Mouse (Mus musculus) midbrain, postnatal 0 days (tissue): Measurements from ENCODE around the gene Hdac5. TPM values are rescaled to one million over a fixed set of nuclear protein-coding genes. Genes with fewer than 3 reads are reported as not detected.
A peak's percentile ranks its signal among the peaks of the same experiment; 100 is the strongest.

ENCODE experiments used
- ATAC-seq: fragments of 200-750 bp; cut with Nextera tagmentation; 2 replicates; pipeline ENCODE4 v1.8.0; 2017; ENCODE audit warnings: moderate number of reproducible peaks, mild to moderate bottlenecking, moderate TSS enrichment, moderate library complexity; ENCODE audit not compliant: low FRiP score
- DNase-seq: peaks from one replicate; pipeline ENCODE4 v3.0.0-alpha.2; 2015; ENCODE audit warnings: low spot score
- H3K27ac ChIP-seq: fragments of 300-500 bp; sonication (generic); 2 replicates; pipeline ENCODE4 v1.5.1; 2014; ENCODE audit warnings: low read depth, mild to moderate bottlenecking, low read length, mixed read lengths
- H3K27me3 ChIP-seq: fragments of 300-500 bp; sonication (generic); 2 replicates; pipeline ENCODE4 v1.6.1; 2014; ENCODE audit warnings: low read length, control low read depth, mixed read lengths; ENCODE audit not compliant: insufficient read depth
- H3K36me3 ChIP-seq: fragments of 300-500 bp; sonication (generic); 2 replicates; pipeline ENCODE4 v1.6.1; 2014; ENCODE audit warnings: low read length, control low read depth, mixed read lengths; ENCODE audit not compliant: insufficient read depth
- H3K4me1 ChIP-seq: fragments of 300-500 bp; sonication (generic); 2 replicates; pipeline ENCODE4 v1.6.1; 2014; ENCODE audit warnings: mild to moderate bottlenecking, control low read depth, antibody characterized with exemption, low read length, mixed read lengths; ENCODE audit not compliant: insufficient read depth
- H3K4me2 ChIP-seq: fragments of 300-500 bp; sonication (generic); 2 replicates; pipeline ENCODE4 v1.6.1; 2014; ENCODE audit warnings: low read depth, mild to moderate bottlenecking, low read length, mixed read lengths; ENCODE audit not compliant: poor library complexity, severe bottlenecking
- H3K4me3 ChIP-seq: fragments of 300-500 bp; sonication (generic); 2 replicates; pipeline ENCODE4 v1.5.1; 2014; ENCODE audit warnings: low read depth, mild to moderate bottlenecking, low read length, moderate library complexity
- H3K9ac ChIP-seq: fragments of 300-500 bp; sonication (generic); replicated peaks from 2 replicates; pipeline ENCODE4 v1.6.1; 2014; ENCODE audit warnings: mild to moderate bottlenecking, low read length, moderate library complexity, mixed read lengths; ENCODE audit not compliant: poor library complexity, severe bottlenecking
- H3K9me3 ChIP-seq: fragments of 300-500 bp; sonication (generic); 2 replicates; pipeline ENCODE4 v1.6.1; 2016; ENCODE audit warnings: low read length, control low read depth
- CTCF ChIP-seq: IDR thresholded peaks from 2 replicates; pipeline ENCODE4 v1.5.1; 2016; ENCODE audit warnings: antibody characterized with exemption, mild to moderate bottlenecking
- WGBS: fragments of 180-500 bp; shearing (Covaris S2); extraction: QIAGEN DNeasy Blood & Tissue Kit; methylation state at CpG from one replicate; pipeline ENCODE4 v1.1.7; 2014; 5-methylcytosine and 5-hydroxymethylcytosine counted together
- polyA plus RNA-seq: library from polyadenylated mRNA; unstranded; fragments of >200 nt; fragmentation: Nextera tagmentation; extraction: Ambion mirVana; gene quantifications from 2 replicates; pipeline ENCODE4 v1.2.1, GENCODE M21; 2015
- total RNA-seq: library from RNA; depleted of rRNA; stranded (reverse); fragments of >200 nt; gene quantifications from 2 replicates; pipeline ENCODE4 v1.2.3, GENCODE M21; 2014

Gene Hdac5
- total and polyA plus RNA-seq, 2 experiments from 2014 or later, result 65.9 to 183 TPM

GRCm38 (mm10) chr11:102257514-102257913 lies 27.5 kb upstream of the Hdac5 start:
- Histone ChIP-seq H3K9me3 (no peaks in the 10 kb centered on the region), H3K4me3 (no peak overlapping the region), H3K36me3 (no peaks in the 10 kb centered on the region), H3K9ac (no peak overlapping the region), H3K4me2 (no peak overlapping the region), H3K27me3 (no peaks in the 10 kb centered on the region), H3K27ac (no peak overlapping the region), H3K4me1 (no peaks in the 10 kb centered on the region)
- TF ChIP-seq CTCF, result peak; percentile 56
- 25% methylated on average over 9 of the region's 9 CpGs for WGBS
- no peak for ATAC-seq
- DNase-seq, result peak; percentile 19

- TF ChIP-seq CTCF, result no peak
- 12% methylated on average over 9 of the region's 9 CpGs for WGBS
- DNase-seq (no peak), ATAC-seq (no peak)
- Histone ChIP-seq H3K36me3 (no peaks in the 10 kb centered on the region), H3K4me3 (peak overlapping the region; percentile 34; the same call in 1 of the 2 replicates), H3K4me1 (peaks cover 3% of the 10 kb centered on the region; the same call in 1 of the 2 replicates), H3K4me2 (peak overlapping the region; percentile 97), H3K9me3 (no peaks in the 10 kb centered on the region), H3K27me3 (no peaks in the 10 kb centered on the region), H3K27ac (no peak overlapping the region), H3K9ac (no peak overlapping the region)
Measured at GRCm38 (mm10) chr11:102249351-102250090, 19.6 kb upstream of the Hdac5 start.

GRCm38 (mm10) chr11:102248630-102249230 lies 18.8 kb upstream of the Hdac5 start, which contains the start of gene BC030867:
TSS of gene BC030867 (plus strand) at chr11:102248882.
- ATAC-seq (no peak), DNase-seq (peak; percentile 95)
- Histone ChIP-seq H3K4me1 (peaks cover 5% of the 10 kb centered on the region; the same call in 1 of the 2 replicates), H3K4me3 (peak within 1 kb of the TSS; percentile 34), H3K9ac (no peak within 1 kb of the TSS), H3K27me3 (no peaks in the 10 kb centered on the region), H3K36me3 (no peaks in the 10 kb centered on the region), H3K27ac (no peak within 1 kb of the TSS), H3K4me2 (peak within 1 kb of the TSS; percentile 97), H3K9me3 (no peaks in the 10 kb centered on the region)
- under 1% methylated on average over 41 of the region's 41 CpGs for WGBS
- TF ChIP-seq CTCF, result peak; percentile 85

GRCm38 (mm10) chr11:102246871-102247270 lies 16.9 kb upstream of the Hdac5 start:
- Histone ChIP-seq H3K9ac (no peak overlapping the region), H3K9me3 (no peaks in the 10 kb centered on the region), H3K36me3 (no peaks in the 10 kb centered on the region), H3K4me3 (no peak overlapping the region), H3K4me2 (no peak overlapping the region), H3K27ac (no peak overlapping the region), H3K27me3 (no peaks in the 10 kb centered on the region), H3K4me1 (peaks cover 5% of the 10 kb centered on the region; the same call in 1 of the 2 replicates)
- ATAC-seq, result no peak
- TF ChIP-seq CTCF, result peak; percentile 41
- no peak for DNase-seq
- WGBS, result 92% methylated on average over 4 of the region's 4 CpGs

- no peak overlapping the region for H3K4me2 ChIP-seq
- H3K9me3 ChIP-seq, result no peaks in the 10 kb centered on the region
- no peaks in the 10 kb centered on the region for H3K36me3 ChIP-seq
- peaks cover 5% of the 10 kb centered on the region; the same call in 1 of the 2 replicates for H3K4me1 ChIP-seq
- WGBS, result 76% methylated on average over 6 of the region's 6 CpGs
- H3K9ac ChIP-seq, result no peak overlapping the region
- DNase-seq, result no peak
- H3K4me3 ChIP-seq, result no peak overlapping the region
- no peak for TF ChIP-seq CTCF
- no peak for ATAC-seq
- H3K27me3 ChIP-seq, result no peaks in the 10 kb centered on the region
- H3K27ac ChIP-seq, result no peak overlapping the region
Measured at GRCm38 (mm10) chr11:102246273-102246635, 16.3 kb upstream of the Hdac5 start.
